Mouse (Mus musculus) lung, postnatal 0 days (tissue): Measurements from ENCODE around the gene Schip1.

Experiments used
- CTCF ChIP-seq: IDR thresholded peaks from 2 replicates; pipeline ENCODE4 v1.5.1; 2016; ENCODE audit warnings: antibody characterized with exemption, mild to moderate bottlenecking
- EP300 ChIP-seq: IDR thresholded peaks from 2 replicates; pipeline ENCODE4 v1.6.1; 2016; ENCODE audit warnings: antibody characterized with exemption, mild to moderate bottlenecking, control low read depth

DNA sequence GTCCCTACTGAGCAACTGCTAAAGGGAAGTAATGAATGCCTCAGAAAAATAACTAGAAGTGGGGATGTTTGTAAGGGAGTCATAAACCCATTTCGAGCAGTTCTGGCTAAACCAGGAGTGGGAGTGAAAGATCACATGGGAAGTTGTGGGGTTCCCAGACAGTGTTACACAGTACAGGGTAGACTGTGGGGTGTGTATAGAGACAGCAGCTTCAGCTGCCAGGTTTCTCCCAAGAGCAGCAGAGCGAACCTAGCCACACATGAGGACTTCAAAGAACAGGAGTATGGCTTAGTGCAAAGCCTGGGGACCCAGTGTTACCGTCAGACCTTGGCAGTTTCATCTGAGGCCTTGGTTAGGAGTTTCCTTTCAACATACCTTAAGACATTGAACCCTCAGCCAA lies 568.1 kb downstream of the Schip1 start:
- TF ChIP-seq EP300: no peak
- TF ChIP-seq CTCF: no peak
